Mouse (Mus musculus): ENCODE measurements at regions not wholly inside any gene's neighbourhood (a gene's known extent, or its start where the extent isn't known, plus 50 kb on each side); places are given as distances from the start of the nearest gene placed in this dataset.

DNA sequence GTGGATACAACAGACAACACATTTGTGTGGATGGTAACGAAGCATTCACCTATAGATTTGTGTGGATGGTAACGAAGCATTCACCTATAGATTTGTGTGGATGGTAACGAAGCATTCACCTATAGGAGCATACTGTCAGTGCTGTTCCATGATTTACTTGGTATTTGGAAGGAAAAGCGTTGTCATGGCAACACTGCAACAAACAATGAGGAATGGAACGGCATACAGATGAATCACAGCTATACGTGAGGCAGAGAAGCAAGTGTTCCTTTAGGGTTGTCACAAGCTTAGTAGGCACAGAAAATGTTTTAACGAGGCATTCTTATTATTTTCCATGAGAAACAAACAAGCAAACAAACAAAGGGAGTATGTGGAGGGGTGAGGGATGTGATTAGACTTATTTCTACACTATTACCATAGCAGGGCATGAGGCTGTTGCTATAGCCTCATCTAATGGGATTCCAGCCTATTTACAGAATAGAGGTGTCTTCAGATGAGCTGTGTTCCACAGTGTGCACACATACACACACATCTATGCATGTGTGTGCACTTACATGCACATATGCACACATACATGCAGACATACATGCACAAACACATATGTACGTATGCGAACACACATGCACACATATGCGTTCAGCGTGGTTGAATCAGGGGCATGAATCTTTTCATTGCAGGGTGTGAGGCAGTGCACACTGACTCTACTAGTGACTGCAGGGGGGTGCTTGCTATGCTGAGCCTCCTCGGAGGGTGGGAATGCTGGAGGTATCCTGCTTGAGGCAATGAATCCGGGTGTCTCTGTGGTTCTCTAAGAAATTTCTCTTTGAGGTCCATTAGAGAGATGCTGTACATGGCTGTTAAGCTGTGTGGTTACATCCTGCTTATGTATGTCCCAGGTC, 62.3 kb upstream of the Hnrnpk start:
- Histone ChIP-seq H3K4me3 (ENCODE audit: insufficient read depth, low read depth, low read length) (no peak overlapping the region), H3K27ac (replicated peaks; ENCODE audit: low read depth, low read length) (no peak overlapping the region), H3K4me1 (ENCODE audit: control insufficient read depth, insufficient read depth, insufficient read length, low read length) (no peaks in the 10 kb centered on the region; the same call in 1 of the 2 replicates)

All from brown adipose tissue, adult 24 weeks (tissue).